Mouse (Mus musculus): Measurements from ENCODE around the gene Bglap. TPM values are rescaled to one million over a fixed set of nuclear protein-coding genes. Genes with fewer than 3 reads are reported as not detected.
A peak's percentile ranks its signal among the peaks of the same experiment; 100 is the strongest.
"Not testable (repeated sequence)": the region's sequence is repeated elsewhere in the genome, so short reads cannot be mapped to it uniquely, and the experiment has no call there.

The Bglap gene
- polyA plus RNA-seq (2016; fragmentation: Nextera tagmentation; extraction: Ambion mirVana) = not detected in 2 replicates

DNA sequence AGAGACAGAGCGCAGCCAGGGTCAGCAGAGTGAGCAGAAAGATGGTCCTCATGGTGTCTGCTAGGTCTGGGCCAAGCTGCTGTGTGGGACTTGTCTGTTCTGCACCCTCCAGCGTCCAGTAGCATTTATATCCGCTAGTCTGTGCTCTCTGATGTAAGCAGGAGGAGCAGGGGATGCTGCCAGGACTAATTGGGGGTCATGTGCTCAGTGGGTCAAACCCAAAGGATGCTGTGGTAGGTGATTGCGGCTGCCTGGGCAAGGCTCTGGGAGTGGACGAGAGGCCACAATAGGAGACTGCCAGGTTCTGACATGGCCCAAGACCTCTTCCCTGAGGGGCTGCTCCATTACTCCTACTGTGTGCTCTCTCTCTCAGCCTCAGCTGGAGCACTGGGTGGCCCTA is at the start of gene Bglap:
Gene Bglap, minus strand, starts transcription at position 101 of the 400 bp plus-strand sequence.
- no peaks in the 10 kb centered on the region for H3K27me3 ChIP-seq (ENCODE audit: insufficient read depth, poor library complexity, severe bottlenecking)
- DNase-seq (ENCODE audit: low spot score) = peak; percentile 72
- no peak within 1 kb of the TSS for H3K27ac ChIP-seq
- H3K36me3 ChIP-seq = 0 out of 2 replicates have a peak, but pooled peaks cover 2% of the 10 kb centered on the region
- 75% methylated on average over 5 of the region's 5 CpGs for whole genome bisulfite sequencing
- H3K9me3 ChIP-seq = no peaks in the 10 kb centered on the region
- no peak within 1 kb of the TSS for H3K4me3 ChIP-seq
- H3K4me1 ChIP-seq = peaks cover 6% of the 10 kb centered on the region

DNA sequence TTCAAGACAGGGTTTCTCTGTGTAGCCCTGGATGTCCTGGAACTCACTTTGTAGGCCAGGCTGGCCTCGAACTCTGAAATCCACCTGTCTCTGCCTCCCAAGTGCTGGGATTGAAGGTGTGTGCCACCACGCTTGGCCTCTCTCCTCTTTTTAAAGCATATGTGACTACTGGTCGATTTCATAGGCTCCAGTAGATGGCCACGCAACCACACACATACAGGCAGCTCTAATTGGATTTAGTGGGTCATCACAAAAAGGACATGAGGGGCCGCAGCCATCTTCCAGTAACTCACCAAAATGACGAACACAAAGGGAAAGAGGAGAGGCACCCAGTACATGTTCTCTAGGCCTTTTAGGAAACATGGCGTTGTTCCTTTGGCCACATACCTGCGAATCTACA is 44.4 kb upstream of the Bglap start:
- not testable (repeated sequence) for H3K27me3 ChIP-seq (ENCODE audit: insufficient read depth, poor library complexity, severe bottlenecking)
- peaks cover 11% of the 10 kb centered on the region for H3K4me1 ChIP-seq

DNA sequence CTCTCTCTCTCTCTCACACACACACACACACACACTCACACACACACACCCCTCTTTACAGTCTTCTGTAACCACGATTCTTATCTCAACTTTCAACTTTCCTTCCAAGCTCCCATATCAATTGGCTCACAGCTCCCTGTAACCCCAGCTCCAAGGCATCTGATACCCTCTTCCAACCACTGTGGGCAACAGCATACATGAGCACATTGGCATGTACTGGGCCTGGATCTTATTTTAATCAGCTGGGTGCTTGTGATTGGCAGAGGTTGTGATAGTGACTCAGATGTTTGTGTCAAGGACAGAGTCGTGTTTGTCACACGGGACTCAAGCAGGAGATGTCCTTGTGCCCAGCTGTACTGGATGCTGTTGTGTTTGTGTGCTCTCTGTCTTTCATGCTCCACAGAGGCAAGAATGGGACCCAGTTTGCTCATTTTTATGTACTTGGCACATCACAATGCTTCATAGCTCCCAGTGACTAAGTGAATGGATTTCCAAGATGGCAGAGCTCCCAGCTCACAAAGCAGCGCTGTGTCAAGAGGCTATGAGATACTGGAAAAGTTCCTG is 43.2 kb upstream of the Bglap start:
- DNase-seq (ENCODE audit: low spot score) = no peak
- no peaks in the 10 kb centered on the region for H3K9me3 ChIP-seq
- no peaks in the 10 kb centered on the region for H3K36me3 ChIP-seq
- H3K4me3 ChIP-seq = no peak overlapping the region
- no peaks in the 10 kb centered on the region for H3K27me3 ChIP-seq (ENCODE audit: insufficient read depth, poor library complexity, severe bottlenecking)
- WGBS = 71% methylated on average over 4 of the region's 4 CpGs
- H3K27ac ChIP-seq = no peak overlapping the region
- peaks cover 15% of the 10 kb centered on the region for H3K4me1 ChIP-seq

More for the DNA sequence above, 44.4 kb upstream of the Bglap start:
- H3K4me3 ChIP-seq; H3K9me3 ChIP-seq; H3K36me3 ChIP-seq; H3K27ac ChIP-seq; DNase-seq (ENCODE audit: low spot score): not testable (repeated sequence)
- WGBS = 69% methylated on average over 8 of the region's 8 CpGs

DNA sequence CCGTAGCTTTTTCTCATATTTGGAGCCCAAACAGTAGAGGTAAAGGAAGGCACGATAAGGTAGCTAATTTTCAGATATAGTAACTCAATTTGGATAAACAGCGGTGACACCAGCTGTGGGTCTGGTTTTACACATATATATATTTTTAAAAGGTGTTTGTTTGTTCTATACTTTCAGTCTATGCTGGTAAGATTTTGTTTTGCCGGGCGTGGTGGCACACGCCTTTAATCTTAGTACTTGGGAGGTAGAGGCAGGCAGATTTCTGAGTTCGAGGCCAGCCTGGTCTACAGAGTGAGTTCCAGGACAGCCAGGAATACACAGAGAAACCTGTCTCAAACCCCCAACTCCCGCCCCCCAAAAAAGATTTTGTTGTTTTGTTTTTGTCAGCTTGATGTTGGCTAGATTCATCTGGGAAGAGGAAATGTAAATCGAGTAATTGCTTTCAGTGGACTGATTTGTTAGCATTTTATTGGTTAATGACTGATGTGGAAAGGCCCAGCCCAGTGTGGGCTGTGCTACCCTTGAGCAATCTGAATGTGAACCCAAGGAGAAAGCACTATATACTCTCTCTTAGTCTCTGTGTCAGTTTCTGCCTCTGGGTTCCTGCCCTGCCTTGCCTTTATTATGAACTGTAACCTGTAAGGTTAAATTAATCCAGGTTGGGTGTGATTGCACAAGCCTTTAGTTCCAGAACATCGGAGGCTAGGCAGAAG is 41.6 kb upstream of the Bglap start:
- Histone ChIP-seq H3K36me3 (peaks cover 8% of the 10 kb centered on the region), H3K27ac (peak overlapping the region; percentile 81; the same call in 1 of the 2 replicates), H3K27me3 (ENCODE audit: insufficient read depth, poor library complexity, severe bottlenecking) (no peaks in the 10 kb centered on the region), H3K4me3 (peak overlapping the region; percentile 91; the same call in 1 of the 2 replicates), H3K9me3 (no peaks in the 10 kb centered on the region), H3K4me1 (peaks cover 23% of the 10 kb centered on the region)
- DNase-seq (ENCODE audit: low spot score) = no peak
- WGBS = 84% methylated on average over 10 of the region's 10 CpGs

DNA sequence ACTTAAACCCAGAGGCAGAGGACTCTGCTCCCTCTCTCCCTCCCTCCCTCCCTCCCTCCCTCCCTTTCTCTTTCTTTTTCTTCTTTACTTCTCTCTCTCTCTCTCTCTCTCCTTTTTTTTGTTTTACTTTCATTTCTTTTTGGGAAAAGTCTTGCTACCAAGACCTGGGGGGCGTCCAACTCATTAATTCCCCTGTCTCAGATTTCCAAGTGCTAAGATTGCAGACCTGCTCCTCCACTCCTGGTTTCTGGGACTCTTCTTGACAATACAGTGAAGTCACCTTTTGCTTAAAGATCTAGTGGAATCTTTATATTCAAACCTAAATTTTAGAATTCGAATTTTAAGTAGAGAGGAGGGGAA is 41.0 kb upstream of the Bglap start:
- H3K27me3 ChIP-seq (ENCODE audit: insufficient read depth, poor library complexity, severe bottlenecking) = no peaks in the 10 kb centered on the region
- WGBS = 17% methylated on average over 2 of the region's 2 CpGs
- H3K4me3 ChIP-seq = peak overlapping the region; percentile 91
- H3K4me1 ChIP-seq = peaks cover 23% of the 10 kb centered on the region
- no peaks in the 10 kb centered on the region for H3K9me3 ChIP-seq
- DNase-seq (ENCODE audit: low spot score) = no peak
- H3K36me3 ChIP-seq = peaks cover 13% of the 10 kb centered on the region
- H3K27ac ChIP-seq = peak overlapping the region; percentile 81; the same call in 1 of the 2 replicates

DNA sequence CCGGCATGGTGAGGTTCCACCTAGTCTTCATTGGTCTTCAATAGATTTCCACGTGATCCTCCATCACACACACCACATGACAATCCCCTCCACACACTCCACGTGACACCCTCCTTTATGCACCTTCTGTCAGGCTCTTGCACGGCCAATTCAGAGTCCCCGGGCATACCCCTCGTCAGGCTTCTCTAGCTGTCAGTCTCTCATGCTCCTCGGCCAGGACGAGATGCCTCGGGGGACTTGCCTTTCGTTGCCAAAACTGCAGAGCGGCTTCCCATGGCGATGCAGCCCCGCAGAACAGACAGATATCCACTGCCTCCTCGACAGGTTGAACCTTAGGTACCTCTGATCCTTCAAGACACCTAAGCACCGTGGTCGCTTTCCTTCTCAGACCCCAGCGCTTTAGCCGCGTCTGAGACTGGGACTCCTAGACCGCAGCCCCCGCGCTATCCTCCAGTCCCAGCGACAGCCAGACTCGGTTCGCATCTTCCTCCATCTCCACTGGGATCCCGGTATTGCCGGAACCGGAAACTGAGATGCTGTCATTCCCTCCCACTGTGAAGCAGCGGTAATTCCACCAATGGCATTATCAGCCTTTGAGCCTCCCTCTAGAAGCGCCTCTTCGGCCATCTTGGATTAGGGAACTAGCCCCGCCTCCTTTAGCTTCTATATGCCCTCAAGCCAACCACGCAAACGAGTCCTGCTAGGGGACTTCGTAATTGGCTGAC is 40.5 kb upstream of the Bglap start, which contains the start of gene Slc25a44:
Gene Slc25a44, minus strand, starts transcription at position 535 of the 725 bp plus-strand sequence.
- no peaks in the 10 kb centered on the region for H3K27me3 ChIP-seq (ENCODE audit: insufficient read depth, poor library complexity, severe bottlenecking)
- H3K36me3 ChIP-seq = peaks cover 19% of the 10 kb centered on the region
- 2% methylated on average over 35 of the region's 35 CpGs for WGBS
- no peaks in the 10 kb centered on the region for H3K9me3 ChIP-seq
- peak within 1 kb of the TSS; percentile 81 for H3K27ac ChIP-seq
- H3K4me1 ChIP-seq = peaks cover 23% of the 10 kb centered on the region
- peak; percentile 99 for DNase-seq (ENCODE audit: low spot score)
- peak within 1 kb of the TSS; percentile 91 for H3K4me3 ChIP-seq

DNA sequence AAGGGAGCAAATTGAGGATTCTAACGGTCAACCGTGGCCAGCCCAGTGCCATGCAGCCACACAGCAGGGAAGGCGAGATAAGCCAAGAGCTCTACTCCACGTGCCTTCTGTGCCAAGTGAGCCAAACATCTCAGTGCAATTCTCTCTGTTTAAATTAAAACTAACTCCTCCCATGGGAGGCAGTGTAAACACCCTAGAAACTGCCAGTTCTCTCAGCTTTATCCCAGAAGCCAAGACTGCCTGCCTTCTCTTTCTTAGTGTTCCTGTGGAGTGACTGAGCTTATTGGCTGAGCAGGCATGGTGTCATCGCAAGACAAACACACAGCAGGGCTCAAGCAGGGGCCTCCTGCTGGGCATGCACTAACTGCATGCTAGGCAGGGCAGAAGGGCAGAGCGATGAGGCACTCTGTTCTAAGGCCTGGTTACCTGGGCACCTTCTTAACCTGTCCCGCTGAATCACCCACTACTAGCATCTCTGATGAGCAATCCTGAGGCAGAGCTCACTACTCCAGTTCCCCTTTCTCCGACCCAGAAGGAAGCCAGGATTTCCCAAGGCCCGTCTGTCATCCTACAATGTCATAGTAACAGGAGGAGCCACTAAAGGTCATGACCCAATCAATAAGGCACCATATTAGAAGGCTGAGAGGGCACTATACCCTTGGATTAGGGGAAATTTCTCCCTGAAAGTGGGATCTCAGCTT is 37.9 kb upstream of the Bglap start:
- DNase-seq (ENCODE audit: low spot score) = no peak
- Histone ChIP-seq H3K4me1 (peaks cover 30% of the 10 kb centered on the region), H3K9me3 (no peaks in the 10 kb centered on the region), H3K36me3 (peaks cover 45% of the 10 kb centered on the region), H3K27me3 (ENCODE audit: insufficient read depth, poor library complexity, severe bottlenecking) (no peaks in the 10 kb centered on the region), H3K4me3 (no peak overlapping the region), H3K27ac (no peak overlapping the region)
- 31% methylated on average over 9 of the region's 9 CpGs for WGBS

DNA sequence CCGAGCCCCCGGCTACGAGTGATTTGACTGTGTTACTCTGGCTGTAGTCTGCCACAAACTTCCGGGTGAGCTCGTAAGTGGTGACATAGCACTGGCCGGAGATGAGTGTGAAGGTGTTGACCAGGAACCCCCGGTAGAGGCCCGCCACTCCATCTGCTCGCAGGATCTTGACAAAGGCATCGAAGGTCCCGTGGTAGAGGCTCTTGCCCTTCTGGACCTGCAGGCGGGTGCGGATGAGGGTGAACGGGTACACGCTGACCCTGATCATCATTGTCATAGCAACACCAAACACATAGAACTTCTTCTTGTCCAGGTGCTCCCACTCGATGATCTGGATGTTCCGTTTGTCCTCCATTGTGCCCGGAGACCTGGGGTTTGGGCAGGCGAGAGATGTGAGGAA is 36.5 kb upstream of the Bglap start:
- 93% methylated on average over 19 of the region's 19 CpGs for WGBS
- H3K4me3 ChIP-seq = no peak overlapping the region
- no peaks in the 10 kb centered on the region for H3K27me3 ChIP-seq (ENCODE audit: insufficient read depth, poor library complexity, severe bottlenecking)
- peaks cover 34% of the 10 kb centered on the region for H3K4me1 ChIP-seq
- peaks cover 56% of the 10 kb centered on the region for H3K36me3 ChIP-seq
- no peaks in the 10 kb centered on the region for H3K9me3 ChIP-seq
- DNase-seq (ENCODE audit: low spot score) = peak; percentile 63
- no peak overlapping the region for H3K27ac ChIP-seq

DNA sequence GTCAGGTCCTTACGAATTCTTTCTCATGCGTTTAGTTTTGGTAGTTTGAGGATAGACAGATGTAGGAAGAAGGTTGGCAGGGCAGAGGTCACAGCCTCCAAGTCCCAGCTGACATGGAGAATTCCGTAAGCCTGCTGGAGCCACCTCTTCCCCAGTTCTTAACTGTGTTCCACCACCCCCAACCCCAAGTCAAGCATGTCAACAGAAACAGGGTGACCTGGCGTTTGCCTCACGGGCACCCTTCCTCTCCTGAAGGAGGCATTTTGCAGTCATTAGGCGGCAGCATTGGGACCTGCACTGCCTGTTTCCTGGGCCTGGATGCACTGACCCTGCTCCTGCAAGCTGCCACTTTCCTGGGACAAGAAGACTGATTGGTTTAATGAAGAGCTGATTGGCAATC is 33.8 kb upstream of the Bglap start:
- DNase-seq (ENCODE audit: low spot score) = no peak
- no peaks in the 10 kb centered on the region for H3K9me3 ChIP-seq
- 77% methylated on average over 6 of the region's 6 CpGs for WGBS
- H3K4me3 ChIP-seq = no peak overlapping the region
- peaks cover 24% of the 10 kb centered on the region for H3K4me1 ChIP-seq
- no peak overlapping the region for H3K27ac ChIP-seq
- H3K27me3 ChIP-seq (ENCODE audit: insufficient read depth, poor library complexity, severe bottlenecking) = no peaks in the 10 kb centered on the region
- peaks cover 79% of the 10 kb centered on the region for H3K36me3 ChIP-seq

DNA sequence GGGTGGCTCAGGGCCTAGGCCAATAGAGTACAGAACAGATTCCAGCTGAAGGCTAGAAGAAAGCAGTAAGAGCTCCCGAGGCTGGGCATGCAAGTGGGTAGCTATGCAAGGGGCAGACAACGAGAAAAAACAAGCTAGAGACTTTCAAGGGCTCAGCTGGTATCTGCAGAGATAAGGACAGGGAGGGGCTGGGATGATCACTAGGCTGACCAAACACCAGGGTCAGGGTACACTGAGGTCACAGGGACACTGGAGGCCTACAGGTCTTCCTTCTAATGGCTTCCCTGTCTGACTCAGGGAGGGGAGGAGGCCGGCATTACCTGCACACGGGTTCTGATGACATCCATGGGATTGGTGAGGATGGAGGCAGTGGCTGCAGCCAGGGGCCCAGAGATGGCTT is 31.4 kb upstream of the Bglap start:
- peak; percentile 74 for DNase-seq (ENCODE audit: low spot score)
- peaks cover 27% of the 10 kb centered on the region for H3K4me1 ChIP-seq
- peaks cover 88% of the 10 kb centered on the region for H3K36me3 ChIP-seq
- H3K27me3 ChIP-seq (ENCODE audit: insufficient read depth, poor library complexity, severe bottlenecking) = no peaks in the 10 kb centered on the region
- H3K4me3 ChIP-seq = no peak overlapping the region
- H3K27ac ChIP-seq = peak overlapping the region; percentile 50; the same call in 1 of the 2 replicates
- 51% methylated on average over 4 of the region's 4 CpGs for WGBS
- H3K9me3 ChIP-seq = no peaks in the 10 kb centered on the region

DNA sequence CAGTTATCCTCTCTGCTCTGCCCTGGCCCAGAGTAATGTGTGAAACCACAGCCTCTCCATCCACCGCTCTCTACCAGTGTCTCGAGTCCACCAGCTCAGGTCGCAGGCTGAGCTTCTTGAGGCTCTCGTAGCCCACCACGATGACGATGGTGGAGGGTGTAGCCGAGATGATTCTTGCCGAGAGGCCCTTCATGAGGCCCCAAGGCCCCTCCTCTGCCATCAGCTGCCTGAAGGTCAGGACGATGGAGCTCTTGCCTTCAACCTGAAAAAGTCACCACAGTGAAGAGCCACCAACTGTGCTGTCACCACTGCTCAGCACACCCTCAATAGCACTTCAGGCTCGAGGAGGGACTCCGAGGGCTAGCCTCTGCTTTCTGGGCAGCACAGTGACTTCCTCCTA is 28.4 kb upstream of the Bglap start:
- no peak overlapping the region for H3K4me3 ChIP-seq
- no peak overlapping the region for H3K27ac ChIP-seq
- DNase-seq (ENCODE audit: low spot score) = peak; percentile 59
- peaks cover 61% of the 10 kb centered on the region for H3K36me3 ChIP-seq
- H3K9me3 ChIP-seq = no peaks in the 10 kb centered on the region
- H3K27me3 ChIP-seq (ENCODE audit: insufficient read depth, poor library complexity, severe bottlenecking) = no peaks in the 10 kb centered on the region
- 80% methylated on average over 11 of the region's 11 CpGs for WGBS
- peaks cover 44% of the 10 kb centered on the region for H3K4me1 ChIP-seq

DNA sequence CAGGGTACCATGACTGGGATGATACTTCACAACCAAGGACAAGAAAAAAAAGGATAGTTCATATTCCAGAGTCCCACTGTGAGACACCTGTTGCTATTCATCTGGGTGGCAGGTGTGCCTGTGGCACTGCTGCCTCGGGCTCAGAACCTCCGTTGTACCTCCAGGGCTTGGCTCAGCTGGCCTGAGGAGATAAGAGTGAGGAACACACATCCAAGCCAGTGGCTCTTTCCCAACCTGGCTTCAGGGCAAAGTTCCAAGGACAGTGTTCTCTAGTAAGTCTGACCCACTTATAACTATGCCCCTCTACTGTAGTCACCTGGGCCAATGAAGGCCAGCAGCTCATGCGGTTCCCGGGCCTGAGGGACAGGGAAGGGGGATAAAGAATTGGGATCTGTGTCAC is 27.4 kb upstream of the Bglap start:
- no peak overlapping the region for H3K4me3 ChIP-seq
- H3K27ac ChIP-seq = no peak overlapping the region
- H3K4me1 ChIP-seq = peaks cover 50% of the 10 kb centered on the region
- H3K9me3 ChIP-seq = no peaks in the 10 kb centered on the region
- H3K27me3 ChIP-seq (ENCODE audit: insufficient read depth, poor library complexity, severe bottlenecking) = no peaks in the 10 kb centered on the region
- 86% methylated on average over 4 of the region's 4 CpGs for WGBS
- H3K36me3 ChIP-seq = peaks cover 54% of the 10 kb centered on the region
- peak; percentile 75 for DNase-seq (ENCODE audit: low spot score)

All from heart, embryonic 10.5 days (tissue).